Mouse (Mus musculus) liver, adult 2 months (tissue): ENCODE measurements around the gene Fcgrt.

Source experiments
- CTCF ChIP-seq: fragments of 200-500 bp; IDR thresholded peaks from 2 replicates; pipeline ENCODE4 v1.5.1; 2011; ENCODE audit warnings: low read depth, low read length, control low read depth
- POLR2A ChIP-seq: fragments of 200-500 bp; IDR thresholded peaks from 2 replicates; pipeline ENCODE4 v1.6.1; 2011; ENCODE audit warnings: low read length, control low read depth; ENCODE audit not compliant: insufficient read depth; ENCODE audit errors: extremely low read depth

- TF ChIP-seq CTCF (no peak), POLR2A (no peak)
Observed at GRCm38 (mm10) chr7:45138403-45138802, 34.8 kb upstream of the Fcgrt start.
